8 mouse cellular contexts compared by ENCODE assay signal in the genomic region with DNA sequence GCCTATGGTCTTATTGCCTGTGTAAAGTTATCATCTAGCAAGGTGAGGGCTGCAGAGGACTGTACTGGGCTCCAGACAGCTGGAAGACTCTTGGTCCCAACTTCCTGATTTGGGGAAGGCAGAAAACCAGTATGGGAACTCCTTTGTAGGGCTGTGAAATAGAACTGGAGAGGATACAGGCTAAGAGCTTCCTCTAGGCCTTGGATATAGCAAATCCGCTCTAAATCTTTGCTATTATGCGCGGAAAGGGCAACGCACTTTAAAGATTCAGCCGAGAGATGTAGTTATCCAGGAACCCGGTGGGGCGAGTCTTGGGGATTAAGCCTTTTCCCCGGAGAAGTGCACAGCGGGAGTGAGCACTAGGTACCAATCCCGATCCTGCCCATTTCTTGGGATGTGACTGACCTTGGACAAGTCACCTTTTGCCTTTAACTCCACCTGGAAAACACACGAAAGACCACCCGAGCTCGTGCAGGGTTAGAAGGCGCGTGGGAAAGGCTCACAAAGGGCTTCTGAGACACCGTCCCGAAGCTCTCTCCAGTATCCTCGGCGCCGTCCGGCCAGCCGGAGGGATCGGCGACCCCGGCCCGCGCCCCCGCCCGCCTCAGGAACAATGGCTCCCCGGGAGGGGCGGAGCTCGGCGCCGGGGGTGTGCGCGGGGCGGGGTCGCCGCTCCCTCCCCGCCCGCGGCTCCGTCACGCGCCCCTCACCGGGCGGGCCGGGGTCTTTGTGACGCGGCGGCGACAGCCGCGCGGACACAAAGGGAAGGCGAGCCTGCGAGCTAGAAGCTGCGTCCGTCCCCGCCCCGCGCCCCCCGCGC. TPM values are rescaled to one million over a fixed set of nuclear protein-coding genes. Genes with fewer than 3 reads are reported as not detected.
A peak's percentile ranks its signal among the peaks of the same experiment; 100 is the strongest.
DNase-seq lines count a peak whose midpoint lies in the region; ATAC-seq and TF ChIP-seq lines count a peak whose summit lies in the region.

Gene Tmeff1 (plus strand): TSS at position 754 of the 820 bp plus-strand sequence.

- no peak for TF ChIP-seq CTCF in lung, embryonic 14.5 days (IDR thresholded peaks at IDR 0.05; ENCODE audit: low read depth)

- DNase-seq in layer of hippocampus, adult 18-20 months (ENCODE audit: low spot score in 2 of 2), result peak in 1 of 2 experiments; percentile 51
- no peak for DNase-seq in layer of hippocampus, adult 9-10 months (ENCODE audit: low spot score)
- peak; percentile 69 to 78 for DNase-seq in kidney, postnatal 4 days
- peak; percentile 82 for DNase-seq in lung, embryonic 14.5 days
- peak; percentile 33 for DNase-seq in retina, postnatal 7 days (ENCODE audit: low read depth, low spot score)
- no peak for DNase-seq in gastrocnemius, adult 8-10 months (ENCODE audit: low spot score in 2 of 2)

- H3K4me1 ChIP-seq in brown adipose tissue, adult 24 weeks (ENCODE audit: control insufficient read depth, insufficient read depth, insufficient read length, low read length), result 0 out of 2 replicates have a peak, but pooled peaks cover 3% of the 10 kb centered on the region
- peaks cover 4 to 10% of the 10 kb centered on the region in 2 experiments for H3K4me1 ChIP-seq in heart, embryonic 14.5 days (ENCODE audit: control insufficient read depth in 2 of 2, insufficient read depth in 2 of 2, low read length in 2 of 2)
- no peaks in the 10 kb centered on the region; the same call in 1 of the 2 replicates for H3K4me1 ChIP-seq in lung, embryonic 14.5 days (ENCODE audit: insufficient read depth)

- under 1% methylated on average over 61 of the region's 64 CpGs for WGBS in heart, embryonic 14.5 days
- under 1% methylated on average over 55 of the region's 64 CpGs for WGBS in lung, embryonic 14.5 days

- H3K36me3 ChIP-seq in heart, embryonic 14.5 days (ENCODE audit: control insufficient read depth, insufficient read depth, low read length), result no peaks in the 10 kb centered on the region
- H3K36me3 ChIP-seq in lung, embryonic 14.5 days (ENCODE audit: insufficient read depth), result no peaks in the 10 kb centered on the region

- H3K27me3 ChIP-seq in heart, embryonic 14.5 days (ENCODE audit: control insufficient read depth, insufficient read depth, low read length), result no peaks in the 10 kb centered on the region
- H3K27me3 ChIP-seq in lung, embryonic 14.5 days (ENCODE audit: insufficient read depth, low read length), result no peaks in the 10 kb centered on the region

- peaks cover 3% of the 10 kb centered on the region; the same call in 1 of the 2 replicates for H3K9me3 ChIP-seq in heart, embryonic 14.5 days (ENCODE audit: control insufficient read depth, low read length)
- H3K9me3 ChIP-seq in lung, embryonic 14.5 days (ENCODE audit: low read depth, low read length), result no peaks in the 10 kb centered on the region

- peak; percentile 77 for ATAC-seq in heart, embryonic 14.5 days (ENCODE audit: insufficient number of reproducible peaks, insufficient read depth, low FRiP score, low read depth)
- ATAC-seq in lung, embryonic 14.5 days (ENCODE audit: insufficient read depth), result peak; percentile 77

- H3K4me2 ChIP-seq in heart, embryonic 14.5 days (ENCODE audit: low read length), result peak within 1 kb of the TSS; percentile 84
- H3K4me2 ChIP-seq in lung, embryonic 14.5 days, result peak within 1 kb of the TSS; percentile 83

- H3K4me3 ChIP-seq in brown adipose tissue, adult 24 weeks (ENCODE audit: insufficient read depth, low read depth, low read length), result peak within 1 kb of the TSS; percentile 68
- H3K4me3 ChIP-seq in heart, embryonic 14.5 days (ENCODE audit: control insufficient read depth in 1 of 2, insufficient read depth in 1 of 2, low read depth in 1 of 2, low read length in 2 of 2), result peak within 1 kb of the TSS; percentile 75 to 89
- peak within 1 kb of the TSS; percentile 83 for H3K4me3 ChIP-seq in lung, embryonic 14.5 days (ENCODE audit: low read depth, low read length)

- H3K27ac ChIP-seq in brown adipose tissue, adult 24 weeks (replicated peaks; ENCODE audit: low read depth, low read length), result peak within 1 kb of the TSS; percentile 66
- H3K27ac ChIP-seq in heart, embryonic 14.5 days (replicated peaks in 1 of 2; ENCODE audit: control insufficient read depth in 1 of 2, insufficient read depth in 1 of 2, low read depth in 2 of 2, low read length in 2 of 2), result peak within 1 kb of the TSS; percentile 82 to 88
- peak within 1 kb of the TSS; percentile 94 for H3K27ac ChIP-seq in lung, embryonic 14.5 days (ENCODE audit: low read depth)

- peak within 1 kb of the TSS; percentile 87 for H3K9ac ChIP-seq in heart, embryonic 14.5 days (ENCODE audit: low read length)
- H3K9ac ChIP-seq in lung, embryonic 14.5 days, result peak within 1 kb of the TSS; percentile 94

RNA-seq across cellular contexts. Expression of gene Tmeff1, which starts in this region (rescaled TPM):
- 100 to 1,000 TPM; 126 to 132 TPM for total RNA-seq in layer of hippocampus, adult 18-20 months (2021)
- polyA plus RNA-seq in brown adipose tissue, adult 24 weeks (2012; ENCODE audit: insufficient read depth, insufficient read length, missing spikeins), result 11.3 and 29.2 TPM in 2 replicates
- 35.7 and 41.8 TPM in 2 replicates for polyA plus RNA-seq in heart, embryonic 14.5 days (2014; fragmentation: Nextera tagmentation; extraction: Ambion mirVana)
- 77.7 and 84.0 TPM in 2 replicates for polyA plus RNA-seq in lung, embryonic 14.5 days (2014; fragmentation: Nextera tagmentation; extraction: Ambion mirVana)
- under 1 TPM; 0.51 to 0.86 (median 0.64) TPM for total RNA-seq in gastrocnemius, adult 8-10 months (2022)

Comparison
In these comparisons a context has a peak if more than half of its experiments do, and no peak if none do; other contexts are left out.
1. RNA of gene Tmeff1 (total RNA-seq): 126 to 132 TPM in layer of hippocampus, adult 18-20 months; 0.51 to 0.86 TPM in gastrocnemius, adult 8-10 months; every median in the first group is over 10 times any median in the second.
2. DNase-seq: peak in kidney, postnatal 4 days (2 of 2), lung, embryonic 14.5 days (single experiment) and retina, postnatal 7 days (single experiment); none in layer of hippocampus, adult 9-10 months (single experiment) and gastrocnemius, adult 8-10 months (0 of 2).
3. Peak in every context shown above with its lines, with median percentiles within 50 percentile points of each other: H3K27ac ChIP-seq and H3K4me3 ChIP-seq.